Mouse (Mus musculus): ENCODE data around the gene Ly6g6e.

DNA sequence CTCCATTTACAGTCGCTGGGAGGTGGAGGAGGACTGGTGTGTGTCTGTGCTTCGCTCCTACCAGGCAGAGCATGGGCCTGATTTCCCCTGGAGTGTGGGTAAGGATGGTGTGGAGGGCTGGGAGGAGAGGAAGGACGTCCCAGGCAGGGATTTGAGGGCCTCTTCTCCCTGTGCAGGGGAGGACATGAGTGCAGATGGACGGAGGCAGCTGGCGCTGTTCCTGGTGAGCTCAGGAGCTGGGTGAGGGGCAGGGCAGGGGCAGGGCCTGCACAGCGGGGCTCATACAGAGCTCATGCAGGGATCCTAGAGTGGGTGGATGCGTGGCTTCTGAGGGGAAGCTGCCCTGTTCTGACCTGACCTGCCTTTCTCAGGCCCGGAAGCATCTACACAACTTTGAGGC is 25.6 kb downstream of the Ly6g6e start:
- TF ChIP-seq POLR2A (IDR thresholded peaks at IDR 0.05; ENCODE audit: borderline replicate concordance, control insufficient read depth, low read depth, low read length) (no peak), CTCF (IDR thresholded peaks at IDR 0.05; ENCODE audit: control insufficient read depth, insufficient read depth, low read length) (no peak)

All from bone marrow, adult 2 months (tissue).